Mouse (Mus musculus): ENCODE measurements around the gene Olfr959. TPM values are rescaled to one million over a fixed set of nuclear protein-coding genes. Genes with fewer than 3 reads are reported as not detected.

Olfr959 gene
- total and polyA plus RNA-seq, 2 experiments from 2014 or later = not detected

GRCm38 (mm10) chr9:39558349-39558647 lies 17.1 kb downstream of the Olfr959 start:
- Histone ChIP-seq H3K27me3 (ENCODE audit: control insufficient read depth, insufficient read depth, low read length) (no peaks in the 10 kb centered on the region), H3K4me2 (ENCODE audit: low read depth, low read length) (no peak overlapping the region), H3K4me3 (ENCODE audit: low read depth, low read length) (no peak overlapping the region), H3K4me1 (ENCODE audit: control insufficient read depth, insufficient read depth) (no peaks in the 10 kb centered on the region), H3K9me3 (replicated peaks; ENCODE audit: control insufficient read depth, low read length) (no peaks in the 10 kb centered on the region), H3K9ac (replicated peaks; ENCODE audit: low read depth, low read length) (no peak overlapping the region), H3K36me3 (replicated peaks; ENCODE audit: control insufficient read depth, insufficient read depth, low read length) (no peaks in the 10 kb centered on the region), H3K27ac (ENCODE audit: low read depth) (no peak overlapping the region)
- no peak for TF ChIP-seq CTCF (IDR thresholded peaks at IDR 0.05; ENCODE audit: low read depth)
- TF ChIP-seq EP300 (IDR thresholded peaks at IDR 0.05; ENCODE audit: low read depth) = no peak
- ATAC-seq (ENCODE audit: insufficient read depth, low read depth) = no peak
- no peak for DNase-seq (ENCODE audit: low spot score)

- no peak overlapping the region for H3K4me3 ChIP-seq (ENCODE audit: low read depth, low read length)
- H3K4me2 ChIP-seq (ENCODE audit: low read depth, low read length) = no peak overlapping the region
- WGBS = 53% methylated on average over 3 of the region's 3 CpGs
- no peaks in the 10 kb centered on the region for H3K36me3 ChIP-seq (replicated peaks; ENCODE audit: control insufficient read depth, insufficient read depth, low read length)
- H3K9me3 ChIP-seq (replicated peaks; ENCODE audit: control insufficient read depth, low read length) = no peaks in the 10 kb centered on the region
- no peak overlapping the region for H3K9ac ChIP-seq (replicated peaks; ENCODE audit: low read depth, low read length)
- no peak overlapping the region for H3K27ac ChIP-seq (ENCODE audit: low read depth)
- no peak for DNase-seq (ENCODE audit: low spot score)
- H3K27me3 ChIP-seq (ENCODE audit: control insufficient read depth, insufficient read depth, low read length) = no peaks in the 10 kb centered on the region
- H3K4me1 ChIP-seq (ENCODE audit: control insufficient read depth, insufficient read depth) = no peaks in the 10 kb centered on the region
- no peak for ATAC-seq (ENCODE audit: insufficient read depth, low read depth)
- no peak for TF ChIP-seq CTCF (IDR thresholded peaks at IDR 0.05; ENCODE audit: low read depth)
- TF ChIP-seq EP300 (IDR thresholded peaks at IDR 0.05; ENCODE audit: low read depth) = no peak
These were observed 17.6 kb downstream of the Olfr959 start for GRCm38 (mm10) chr9:39557529-39558348.

- no peaks in the 10 kb centered on the region for H3K36me3 ChIP-seq (replicated peaks; ENCODE audit: control insufficient read depth, insufficient read depth, low read length)
- no peaks in the 10 kb centered on the region for H3K27me3 ChIP-seq (ENCODE audit: control insufficient read depth, insufficient read depth, low read length)
- H3K4me3 ChIP-seq (ENCODE audit: low read depth, low read length) = no peak within 1 kb of the TSS
- H3K9me3 ChIP-seq (replicated peaks; ENCODE audit: control insufficient read depth, low read length) = no peaks in the 10 kb centered on the region
- H3K9ac ChIP-seq (replicated peaks; ENCODE audit: low read depth, low read length) = no peak within 1 kb of the TSS
- no peak for TF ChIP-seq CTCF (IDR thresholded peaks at IDR 0.05; ENCODE audit: low read depth)
- no peak for TF ChIP-seq EP300 (IDR thresholded peaks at IDR 0.05; ENCODE audit: low read depth)
- ATAC-seq (ENCODE audit: insufficient read depth, low read depth) (no peak), DNase-seq (ENCODE audit: low spot score) (no peak)
- H3K27ac ChIP-seq (ENCODE audit: low read depth) = no peak within 1 kb of the TSS
- 61% methylated on average over 2 of the region's 2 CpGs for WGBS
- no peaks in the 10 kb centered on the region for H3K4me1 ChIP-seq (ENCODE audit: control insufficient read depth, insufficient read depth)
- H3K4me2 ChIP-seq (ENCODE audit: low read depth, low read length) = no peak within 1 kb of the TSS
These were observed 21.4 kb downstream of the Olfr959 start, which contains the start of gene Olfr958 for GRCm38 (mm10) chr9:39553946-39554345. Gene Olfr958, minus strand, starts transcription at chr9:39554054.

GRCm38 (mm10) chr9:39550806-39551205 lies 24.6 kb downstream of the Olfr959 start:
- DNase-seq (ENCODE audit: low spot score) (no peak), ATAC-seq (ENCODE audit: insufficient read depth, low read depth) (no peak)
- Histone ChIP-seq H3K27me3 (ENCODE audit: control insufficient read depth, insufficient read depth, low read length) (no peaks in the 10 kb centered on the region), H3K9me3 (replicated peaks; ENCODE audit: control insufficient read depth, low read length) (no peaks in the 10 kb centered on the region), H3K36me3 (replicated peaks; ENCODE audit: control insufficient read depth, insufficient read depth, low read length) (no peaks in the 10 kb centered on the region), H3K9ac (replicated peaks; ENCODE audit: low read depth, low read length) (no peak overlapping the region), H3K4me1 (ENCODE audit: control insufficient read depth, insufficient read depth) (no peaks in the 10 kb centered on the region), H3K4me3 (ENCODE audit: low read depth, low read length) (no peak overlapping the region), H3K27ac (ENCODE audit: low read depth) (no peak overlapping the region), H3K4me2 (ENCODE audit: low read depth, low read length) (no peak overlapping the region)
- TF ChIP-seq EP300 (IDR thresholded peaks at IDR 0.05; ENCODE audit: low read depth) = no peak
- no peak for TF ChIP-seq CTCF (IDR thresholded peaks at IDR 0.05; ENCODE audit: low read depth)
- 65% methylated on average over 5 of the region's 5 CpGs for WGBS

- no peaks in the 10 kb centered on the region for H3K36me3 ChIP-seq (replicated peaks; ENCODE audit: control insufficient read depth, insufficient read depth, low read length)
- WGBS = 82% methylated on average over 1 of the region's 1 CpGs
- H3K9ac ChIP-seq (replicated peaks; ENCODE audit: low read depth, low read length) = no peak overlapping the region
- H3K27me3 ChIP-seq (ENCODE audit: control insufficient read depth, insufficient read depth, low read length) = no peaks in the 10 kb centered on the region
- no peaks in the 10 kb centered on the region for H3K9me3 ChIP-seq (replicated peaks; ENCODE audit: control insufficient read depth, low read length)
- no peak for TF ChIP-seq EP300 (IDR thresholded peaks at IDR 0.05; ENCODE audit: low read depth)
- no peak for TF ChIP-seq CTCF (IDR thresholded peaks at IDR 0.05; ENCODE audit: low read depth)
- no peak overlapping the region for H3K27ac ChIP-seq (ENCODE audit: low read depth)
- no peaks in the 10 kb centered on the region for H3K4me1 ChIP-seq (ENCODE audit: control insufficient read depth, insufficient read depth)
- ATAC-seq (ENCODE audit: insufficient read depth, low read depth) (no peak), DNase-seq (ENCODE audit: low spot score) (no peak)
- no peak overlapping the region for H3K4me3 ChIP-seq (ENCODE audit: low read depth, low read length)
- H3K4me2 ChIP-seq (ENCODE audit: low read depth, low read length) = no peak overlapping the region
These were observed 51.6 kb downstream of the Olfr959 start for GRCm38 (mm10) chr9:39523616-39524285.

Other genes with a start within 250 kb of the Olfr959 start
- not detected in 2 replicates for gene Olfr948, start 249.5 kb downstream of the Olfr959 start, total RNA-seq (2014; rRNA removed; ENCODE audit: low replicate concordance)
- not detected in 2 replicates for gene Olfr948, start 249.5 kb downstream of the Olfr959 start, polyA plus RNA-seq (2015; fragmentation: Nextera tagmentation; extraction: Ambion mirVana)
- gene Olfr951, start 188.2 kb downstream of the Olfr959 start, total RNA-seq (2014; rRNA removed; ENCODE audit: low replicate concordance) = not detected in 2 replicates
- gene Olfr951, start 188.2 kb downstream of the Olfr959 start, polyA plus RNA-seq (2015; fragmentation: Nextera tagmentation; extraction: Ambion mirVana) = not detected in 2 replicates
- gene Olfr952, start 148.4 kb downstream of the Olfr959 start, total RNA-seq (2014; rRNA removed; ENCODE audit: low replicate concordance) = not detected in 2 replicates
- not detected in 2 replicates for gene Olfr952, start 148.4 kb downstream of the Olfr959 start, polyA plus RNA-seq (2015; fragmentation: Nextera tagmentation; extraction: Ambion mirVana)
- gene Olfr954, start 118.9 kb downstream of the Olfr959 start, total RNA-seq (2014; rRNA removed; ENCODE audit: low replicate concordance) = not detected in 2 replicates
- gene Olfr954, start 118.9 kb downstream of the Olfr959 start, polyA plus RNA-seq (2015; fragmentation: Nextera tagmentation; extraction: Ambion mirVana) = not detected in 2 replicates
- not detected in 2 replicates for gene Olfr955, start 103.6 kb downstream of the Olfr959 start, total RNA-seq (2014; rRNA removed; ENCODE audit: low replicate concordance)
- gene Olfr955, start 103.6 kb downstream of the Olfr959 start, polyA plus RNA-seq (2015; fragmentation: Nextera tagmentation; extraction: Ambion mirVana) = not detected in 2 replicates
- not detected in 2 replicates for gene Olfr44, start 81.6 kb downstream of the Olfr959 start, total RNA-seq (2014; rRNA removed; ENCODE audit: low replicate concordance)
- gene Olfr44, start 81.6 kb downstream of the Olfr959 start, polyA plus RNA-seq (2015; fragmentation: Nextera tagmentation; extraction: Ambion mirVana) = not detected in 2 replicates
- gene Olfr957, start 59.8 kb downstream of the Olfr959 start, total RNA-seq (2014; rRNA removed; ENCODE audit: low replicate concordance) = not detected in 2 replicates
- not detected in 2 replicates for gene Olfr957, start 59.8 kb downstream of the Olfr959 start, polyA plus RNA-seq (2015; fragmentation: Nextera tagmentation; extraction: Ambion mirVana)
- gene Olfr958, start 21.5 kb downstream of the Olfr959 start, total RNA-seq (2014; rRNA removed; ENCODE audit: low replicate concordance) = not detected in 2 replicates
- not detected in 2 replicates for gene Olfr958, start 21.5 kb downstream of the Olfr959 start, polyA plus RNA-seq (2015; fragmentation: Nextera tagmentation; extraction: Ambion mirVana)
- gene AW551984, start 28.8 kb upstream of the Olfr959 start, total RNA-seq (2014; rRNA removed; ENCODE audit: low replicate concordance) = 5.6 and 6.9 TPM in 2 replicates
- 2.1 and 2.2 TPM in 2 replicates for gene AW551984, start 28.8 kb upstream of the Olfr959 start, polyA plus RNA-seq (2015; fragmentation: Nextera tagmentation; extraction: Ambion mirVana)
- gene Olfr148, start 35.1 kb upstream of the Olfr959 start, total RNA-seq (2014; rRNA removed; ENCODE audit: low replicate concordance) = not detected in 2 replicates
- not detected in 2 replicates for gene Olfr148, start 35.1 kb upstream of the Olfr959 start, polyA plus RNA-seq (2015; fragmentation: Nextera tagmentation; extraction: Ambion mirVana)
- not detected in 2 replicates for gene Olfr960, start 45.8 kb upstream of the Olfr959 start, total RNA-seq (2014; rRNA removed; ENCODE audit: low replicate concordance)
- gene Olfr960, start 45.8 kb upstream of the Olfr959 start, polyA plus RNA-seq (2015; fragmentation: Nextera tagmentation; extraction: Ambion mirVana) = not detected in 2 replicates
- gene Olfr961, start 69.5 kb upstream of the Olfr959 start, total RNA-seq (2014; rRNA removed; ENCODE audit: low replicate concordance) = not detected in 2 replicates
- not detected in 2 replicates for gene Olfr961, start 69.5 kb upstream of the Olfr959 start, polyA plus RNA-seq (2015; fragmentation: Nextera tagmentation; extraction: Ambion mirVana)
- not detected in 2 replicates for gene Olfr963, start 91.6 kb upstream of the Olfr959 start, total RNA-seq (2014; rRNA removed; ENCODE audit: low replicate concordance)
- gene Olfr963, start 91.6 kb upstream of the Olfr959 start, polyA plus RNA-seq (2015; fragmentation: Nextera tagmentation; extraction: Ambion mirVana) = not detected in 2 replicates
- gene Olfr149, start 131.5 kb upstream of the Olfr959 start, total RNA-seq (2014; rRNA removed; ENCODE audit: low replicate concordance) = not detected in 2 replicates
- gene Olfr149, start 131.5 kb upstream of the Olfr959 start, polyA plus RNA-seq (2015; fragmentation: Nextera tagmentation; extraction: Ambion mirVana) = not detected in 2 replicates
- not detected in 2 replicates for gene Olfr965, start 135.8 kb upstream of the Olfr959 start, total RNA-seq (2014; rRNA removed; ENCODE audit: low replicate concordance)
- not detected in 2 replicates for gene Olfr965, start 135.8 kb upstream of the Olfr959 start, polyA plus RNA-seq (2015; fragmentation: Nextera tagmentation; extraction: Ambion mirVana)
- not detected in 2 replicates for gene Olfr150, start 155.4 kb upstream of the Olfr959 start, total RNA-seq (2014; rRNA removed; ENCODE audit: low replicate concordance)
- not detected in 2 replicates for gene Olfr150, start 155.4 kb upstream of the Olfr959 start, polyA plus RNA-seq (2015; fragmentation: Nextera tagmentation; extraction: Ambion mirVana)
- not detected in 2 replicates for gene Olfr967, start 170.7 kb upstream of the Olfr959 start, total RNA-seq (2014; rRNA removed; ENCODE audit: low replicate concordance)
- not detected in 2 replicates for gene Olfr967, start 170.7 kb upstream of the Olfr959 start, polyA plus RNA-seq (2015; fragmentation: Nextera tagmentation; extraction: Ambion mirVana)
- not detected in 2 replicates for gene Olfr968, start 207.7 kb upstream of the Olfr959 start, total RNA-seq (2014; rRNA removed; ENCODE audit: low replicate concordance)
- gene Olfr968, start 207.7 kb upstream of the Olfr959 start, polyA plus RNA-seq (2015; fragmentation: Nextera tagmentation; extraction: Ambion mirVana) = not detected in 2 replicates
- not detected in 2 replicates for gene Olfr969, start 215.4 kb upstream of the Olfr959 start, total RNA-seq (2014; rRNA removed; ENCODE audit: low replicate concordance)
- not detected in 2 replicates for gene Olfr969, start 215.4 kb upstream of the Olfr959 start, polyA plus RNA-seq (2015; fragmentation: Nextera tagmentation; extraction: Ambion mirVana)
- gene Olfr970, start 233.3 kb upstream of the Olfr959 start, total RNA-seq (2014; rRNA removed; ENCODE audit: low replicate concordance) = not detected in 2 replicates
- gene Olfr970, start 233.3 kb upstream of the Olfr959 start, polyA plus RNA-seq (2015; fragmentation: Nextera tagmentation; extraction: Ambion mirVana) = not detected in 2 replicates